Mouse (Mus musculus): ENCODE data around the gene Col5a1. TPM values are rescaled to one million over a fixed set of nuclear protein-coding genes. Genes with fewer than 3 reads are reported as not detected.

The Col5a1 gene
- total RNA-seq (2021) = 100 to 1,000 TPM; 204 to 280 TPM
- long read RNA-seq, experiment 1, full-length matches to known transcripts = 128 of 440 reads
- long read RNA-seq, experiment 1, partial matches to known transcripts = 265 of 440 reads
- long read RNA-seq, experiment 1, other reads (novel, unspliced or antisense) = 47 of 440 reads
- long read RNA-seq, experiment 2, full-length matches to known transcripts = 65 of 299 reads
- long read RNA-seq, experiment 2, partial matches to known transcripts = 216 of 299 reads
- long read RNA-seq, experiment 2, other reads (novel, unspliced or antisense) = 18 of 299 reads

DNA sequence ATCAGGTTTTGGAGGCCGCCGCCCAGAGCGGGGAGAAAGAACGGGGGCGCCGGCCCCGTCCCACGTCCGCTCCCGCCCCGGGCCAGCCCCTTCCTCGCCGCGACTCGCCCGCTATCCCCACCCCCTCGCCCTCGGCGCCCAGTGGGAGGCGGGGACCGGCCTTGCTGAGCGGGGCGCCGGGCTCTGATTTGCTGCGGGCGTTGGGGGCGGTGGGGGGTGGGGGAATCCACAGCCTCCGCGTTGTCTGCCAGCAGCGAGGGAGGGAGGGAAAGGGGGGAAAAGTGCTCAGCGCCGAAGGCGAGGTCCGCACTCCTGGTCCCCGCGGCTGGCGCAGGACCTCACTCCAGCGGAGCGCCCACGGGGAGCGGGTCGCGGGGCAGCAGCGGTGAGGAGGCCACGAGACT lies at the start of gene Col5a1:
Gene Col5a1 (plus strand): TSS at position 278 of the 404 bp plus-strand sequence.
- peak; percentile 86 for DNase-seq

GRCm38 (mm10) chr2:27838112-27838511 lies 48.1 kb upstream of the Col5a1 start:
- DNase-seq = no peak

DNA sequence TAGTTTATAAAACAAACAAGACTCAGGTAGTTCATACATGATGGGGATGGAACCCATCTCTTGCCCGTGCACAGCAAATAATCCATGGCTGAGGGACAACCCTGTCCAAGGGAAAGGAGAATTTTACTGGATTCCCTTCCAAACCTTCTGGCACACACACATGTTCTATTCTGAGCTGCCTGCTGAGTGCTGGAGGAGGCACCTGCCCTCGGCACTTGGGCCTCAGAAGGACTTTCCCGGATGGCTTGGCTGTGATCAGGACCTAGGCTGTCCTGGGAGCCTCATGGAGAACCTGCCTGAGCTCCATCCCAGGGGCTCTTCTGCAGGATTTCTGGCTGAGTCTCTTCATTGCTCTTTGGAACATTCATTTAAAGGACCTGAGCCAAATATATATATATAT lies 45.3 kb upstream of the Col5a1 start:
- no peak for DNase-seq

- no peak for DNase-seq
Observed at GRCm38 (mm10) chr2:27842893-27843292, 43.3 kb upstream of the Col5a1 start.

DNA sequence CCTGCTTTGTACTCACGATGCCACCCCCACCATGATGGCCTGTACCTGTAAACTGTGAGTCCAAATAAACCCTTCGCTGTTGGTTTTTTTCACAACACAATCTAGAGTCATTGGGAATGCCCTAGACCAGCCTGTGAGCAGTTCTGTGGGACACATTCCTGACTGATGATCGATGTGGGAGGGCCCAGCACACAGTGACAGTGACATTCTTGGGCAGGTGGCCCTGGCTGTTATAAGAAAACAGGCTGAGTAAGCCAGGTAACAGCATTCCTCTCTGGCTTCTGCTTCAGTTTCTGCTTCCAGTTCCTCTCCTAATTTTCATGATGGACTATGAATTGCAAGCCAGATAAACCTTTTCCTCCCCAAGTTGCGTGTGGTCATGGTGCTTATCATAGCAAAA lies 41.3 kb upstream of the Col5a1 start:
- DNase-seq = no peak

DNA sequence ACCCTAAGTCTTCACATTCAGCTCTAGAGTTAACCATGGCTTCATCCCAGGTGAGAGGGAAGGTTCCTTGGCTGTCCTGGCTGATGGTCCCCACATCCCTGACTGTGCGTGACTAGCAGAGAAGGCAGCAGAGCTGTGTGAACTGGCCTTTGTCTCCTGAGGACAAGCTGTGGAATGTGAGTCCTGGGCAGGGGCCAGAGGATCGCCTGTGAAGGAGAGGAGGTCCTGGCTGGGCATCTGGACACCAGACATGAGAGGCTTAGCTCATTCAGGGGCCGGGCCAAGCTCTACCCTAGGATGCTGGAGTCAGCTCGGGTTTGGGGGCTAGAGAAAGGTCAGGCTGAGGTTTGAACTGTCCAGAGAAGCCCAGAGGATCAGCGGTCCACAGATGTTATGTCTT lies 39.2 kb upstream of the Col5a1 start:
- DNase-seq = peak; percentile 65

DNA sequence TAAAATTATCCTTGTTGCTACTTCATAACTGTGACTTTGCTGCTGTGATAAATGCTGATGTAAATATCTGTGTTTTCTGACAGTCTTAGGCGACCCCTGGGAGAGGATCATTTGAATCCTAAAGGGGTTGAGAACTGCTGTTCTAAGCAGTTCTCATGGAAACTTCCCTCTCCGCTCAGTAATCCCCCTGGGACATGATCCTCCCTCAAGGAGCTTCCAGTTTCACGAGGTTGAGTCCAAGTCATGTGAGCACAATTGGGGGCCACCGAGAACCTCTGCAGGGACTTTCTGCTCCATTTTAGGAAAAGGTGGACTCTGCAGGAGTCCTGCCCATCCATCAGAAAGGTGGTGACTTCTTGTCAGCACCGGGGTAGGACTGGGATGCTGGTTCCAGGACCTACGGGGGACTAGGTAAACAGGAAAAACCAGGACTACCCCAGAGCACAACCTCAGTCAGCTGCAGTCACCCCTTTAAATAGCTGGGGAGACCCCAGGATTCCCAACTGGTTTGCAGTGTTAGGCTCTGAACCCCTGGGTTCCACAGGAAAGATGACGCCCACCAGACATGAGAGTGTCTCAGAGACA lies 38.3 kb upstream of the Col5a1 start:
- no peak for DNase-seq

DNA sequence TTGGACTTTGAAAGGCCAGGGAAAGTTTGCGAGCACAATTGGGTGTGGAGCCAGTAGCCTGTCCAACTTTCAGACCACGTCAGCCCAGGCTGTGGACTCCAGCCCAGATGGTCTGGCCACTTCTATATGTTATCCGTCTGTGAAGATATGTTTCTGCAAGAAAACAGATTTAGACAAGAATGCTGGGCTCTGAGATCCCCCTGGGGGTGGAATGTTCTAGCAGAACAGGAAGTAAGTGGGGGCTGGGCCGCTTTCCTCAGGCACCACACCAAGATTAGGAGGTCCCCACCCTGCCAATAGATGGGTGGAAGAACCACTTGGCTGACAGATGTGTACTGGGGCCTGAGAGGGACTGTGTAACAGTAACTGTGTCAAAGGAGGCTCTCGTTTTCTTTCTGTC lies 37.8 kb upstream of the Col5a1 start:
- peak; percentile 55 for DNase-seq

DNA sequence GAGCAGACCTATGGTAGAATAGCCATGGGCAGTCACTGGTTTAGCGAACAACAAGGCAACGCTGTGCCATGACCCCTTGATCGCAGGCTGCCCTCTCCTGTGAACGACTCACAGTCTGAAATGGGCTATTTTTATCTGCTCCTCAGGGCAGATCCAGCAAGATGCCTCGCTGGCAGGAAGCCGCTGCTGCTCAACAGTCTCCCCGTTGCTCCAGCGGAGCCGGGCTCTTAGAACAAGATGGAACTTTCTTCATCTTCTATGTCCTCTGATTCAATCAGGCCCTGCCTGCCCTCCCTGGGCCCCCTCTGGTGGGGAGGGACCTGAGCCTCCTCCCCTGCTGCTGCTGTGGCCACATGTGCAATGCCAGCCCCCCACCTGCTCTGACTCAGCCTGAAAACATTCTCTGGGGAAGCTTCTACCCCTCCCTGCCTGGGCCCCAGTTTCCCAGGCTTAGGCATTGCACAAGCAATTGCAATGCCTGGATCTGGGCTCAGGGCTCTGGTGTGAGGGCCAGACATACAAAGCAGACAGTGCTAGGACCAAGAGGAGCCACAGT lies 27.8 kb upstream of the Col5a1 start:
- peak; percentile 60 for DNase-seq

DNA sequence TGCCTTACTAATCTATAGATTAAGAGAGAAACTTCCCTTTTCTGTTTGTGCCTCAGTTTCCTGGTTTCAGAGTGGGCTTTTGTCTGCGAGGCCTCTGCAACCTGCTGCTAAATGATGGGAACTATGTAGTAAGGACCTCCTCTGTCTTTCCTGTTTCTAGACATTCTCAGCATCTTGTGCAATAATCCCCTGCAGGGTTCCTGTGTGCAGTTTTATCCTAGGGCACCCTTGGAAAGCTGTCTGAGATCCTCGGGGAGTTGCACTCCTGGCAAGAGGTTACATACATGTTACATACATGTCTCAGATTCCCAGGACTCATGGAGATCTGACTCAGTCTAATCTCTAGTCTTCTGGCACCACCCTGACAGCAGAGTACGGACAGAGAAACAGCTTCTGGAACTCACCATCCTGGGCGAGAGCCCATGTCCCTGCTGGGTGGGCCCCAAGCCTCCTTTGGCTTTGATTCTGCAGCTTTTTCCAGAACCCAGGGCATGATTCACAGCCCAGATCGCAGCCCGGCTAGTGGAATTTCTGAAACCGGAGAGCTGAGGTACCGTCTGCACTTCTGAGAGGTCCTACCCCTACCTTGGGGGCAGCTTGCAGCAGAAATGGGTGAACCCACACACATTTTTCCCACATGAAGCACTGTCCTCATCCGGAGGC lies 24.5 kb upstream of the Col5a1 start:
- no peak for DNase-seq

GRCm38 (mm10) chr2:27864491-27865365 lies 21.5 kb upstream of the Col5a1 start:
- no peak for DNase-seq

DNA sequence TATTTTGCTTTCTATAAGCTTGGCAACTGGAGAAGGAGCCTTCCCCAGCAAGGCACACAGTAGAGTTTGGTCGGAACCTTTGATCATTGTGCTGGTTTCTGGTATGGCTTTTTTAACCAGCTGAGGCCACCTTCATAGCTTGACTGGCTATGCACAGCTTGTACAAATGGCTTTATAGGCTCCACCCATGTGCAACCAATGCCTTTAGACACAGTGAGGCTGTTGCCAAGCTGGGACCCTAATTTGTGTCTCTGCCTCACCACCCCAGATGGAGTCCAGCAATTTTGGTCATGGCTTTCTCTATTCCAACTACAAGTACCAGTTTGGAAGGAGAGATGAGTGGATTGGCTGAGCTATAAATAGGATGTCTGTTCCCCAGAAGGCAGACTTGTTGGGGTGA lies 15.6 kb upstream of the Col5a1 start:
- DNase-seq = no peak

- DNase-seq = no peak
Observed at GRCm38 (mm10) chr2:27871056-27871455, 15.2 kb upstream of the Col5a1 start.

GRCm38 (mm10) chr2:27872276-27872675 lies 13.9 kb upstream of the Col5a1 start:
- DNase-seq = no peak

DNA sequence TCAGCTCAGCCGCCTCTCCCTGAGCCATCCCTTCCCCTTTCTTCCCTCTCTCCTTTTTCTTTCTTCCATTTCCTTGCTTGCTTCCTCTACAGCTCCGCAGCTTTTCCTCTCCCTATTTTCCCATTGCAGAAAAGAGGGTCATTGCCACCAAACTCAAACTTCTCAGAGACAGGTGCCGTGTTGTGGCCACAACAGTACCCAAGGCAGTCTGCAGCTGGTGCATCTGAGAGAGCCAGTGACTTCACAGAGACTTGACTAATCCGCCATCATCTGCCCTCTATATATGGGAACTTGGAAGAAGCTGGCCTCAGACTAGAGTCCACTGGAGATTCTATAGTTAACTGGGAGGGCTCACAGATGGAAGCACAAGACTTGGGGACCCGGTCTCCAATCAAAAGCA lies 13.2 kb upstream of the Col5a1 start:
- DNase-seq = no peak

GRCm38 (mm10) chr2:27874596-27874995 lies 11.6 kb upstream of the Col5a1 start:
- DNase-seq = no peak

DNA sequence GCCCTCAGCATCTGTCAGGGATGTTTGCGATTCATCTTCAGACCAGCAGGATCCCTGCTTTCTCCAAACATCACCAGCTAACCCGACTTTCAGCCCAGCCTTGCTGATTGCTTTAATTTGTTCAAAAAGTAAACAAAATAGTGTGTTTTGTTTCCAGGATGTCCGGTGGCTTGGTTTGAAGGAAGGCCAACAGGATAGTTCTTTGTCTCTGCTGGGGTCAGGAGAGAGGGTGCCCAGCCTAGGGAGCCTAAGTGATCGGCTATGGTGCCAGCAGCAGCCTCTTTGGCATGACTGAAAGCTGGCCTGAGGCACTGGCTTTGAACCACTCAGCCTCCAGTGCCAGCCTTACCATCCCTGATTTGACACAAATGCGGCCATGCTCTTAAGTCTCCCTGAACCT lies 11.0 kb upstream of the Col5a1 start:
- DNase-seq = no peak

DNA sequence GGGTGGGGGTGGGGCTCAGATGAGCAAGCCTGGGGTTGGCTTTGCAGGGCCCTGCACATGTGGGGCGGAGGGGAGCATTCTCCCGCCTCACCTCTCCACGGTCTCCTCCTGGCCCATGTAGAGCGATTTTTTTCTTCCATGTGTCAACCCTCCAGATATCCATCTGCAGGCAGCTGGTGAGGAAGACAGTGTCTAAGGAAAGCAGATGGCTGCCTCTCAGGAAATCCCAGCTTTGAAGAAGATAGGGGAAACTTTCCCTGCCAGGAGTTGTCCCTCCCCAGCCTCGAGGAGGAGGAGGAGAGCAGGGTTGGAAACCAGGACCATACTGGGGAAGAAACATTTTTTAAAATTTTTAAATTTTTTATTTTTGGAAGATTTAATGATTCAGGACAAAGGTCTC lies 10.4 kb upstream of the Col5a1 start:
- DNase-seq = no peak

DNA sequence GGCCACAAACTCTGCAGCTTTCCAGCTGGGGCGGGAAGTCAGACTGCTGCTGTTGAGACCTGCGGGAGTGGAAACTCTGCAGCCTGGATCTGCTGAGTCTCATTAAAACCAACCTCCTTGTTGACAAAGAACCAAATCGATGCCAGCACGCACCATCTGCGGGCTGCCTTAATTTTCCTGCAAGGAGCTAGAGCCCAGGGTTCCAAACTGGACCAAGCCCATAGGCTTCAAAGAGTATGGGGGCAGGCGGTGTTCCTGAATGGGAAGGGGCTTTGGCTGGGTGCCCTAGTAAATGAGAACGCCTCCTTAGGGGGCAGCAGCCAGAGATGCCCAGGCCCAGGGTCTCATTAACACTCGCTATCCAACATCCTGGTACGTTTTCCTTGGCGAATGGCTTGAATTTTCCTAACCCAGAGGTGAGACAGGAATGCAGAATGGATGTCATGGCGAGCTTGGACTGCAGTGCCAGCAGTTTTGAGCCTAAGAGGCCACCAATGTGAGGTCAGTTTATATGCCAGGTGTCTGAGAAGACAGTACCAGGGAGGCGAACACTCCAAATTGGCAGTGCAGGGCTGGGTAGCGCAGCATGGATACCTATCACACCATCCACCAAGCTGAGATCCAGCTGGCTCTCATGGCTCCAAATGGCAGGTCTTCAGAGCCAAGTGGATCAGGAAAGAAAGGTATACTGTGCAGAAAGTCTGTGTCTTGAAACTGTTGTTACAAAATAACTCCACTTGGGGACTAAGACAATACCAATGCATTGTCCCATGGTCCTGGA lies 9.3 kb upstream of the Col5a1 start:
- no peak for DNase-seq

- DNase-seq = no peak
Observed at GRCm38 (mm10) chr2:27878066-27878465, 8.2 kb upstream of the Col5a1 start.

GRCm38 (mm10) chr2:27883276-27883675 lies 2.9 kb upstream of the Col5a1 start:
- no peak for DNase-seq
